Mouse (Mus musculus) cerebellum, adult 9-10 months (tissue): ENCODE results near the gene Dlgap4.
A peak's percentile ranks its signal among the peaks of the same experiment; 100 is the strongest.

Experiments
- DNase-seq: peaks from one replicate; pipeline ENCODE4 v3.0.0; 2022

Dlgap4 gene

GRCm38 (mm10) chr2:156719549-156720312 is 106.2 kb downstream of the Dlgap4 start:
- peak; percentile 61 for DNase-seq

- no peak for DNase-seq
These were observed 106.8 kb downstream of the Dlgap4 start for GRCm38 (mm10) chr2:156720313-156720674.

- DNase-seq, result peak; percentile 96
These were observed 107.4 kb downstream of the Dlgap4 start for GRCm38 (mm10) chr2:156720675-156721553.

GRCm38 (mm10) chr2:156721554-156722070 is 108.1 kb downstream of the Dlgap4 start:
- no peak for DNase-seq

GRCm38 (mm10) chr2:156722071-156722575 is 108.6 kb downstream of the Dlgap4 start:
- peak; percentile 73 for DNase-seq

- DNase-seq, result peak; percentile 43
These were observed 109.2 kb downstream of the Dlgap4 start for GRCm38 (mm10) chr2:156722752-156723151.

- peak; percentile 38 for DNase-seq
These were observed 110.5 kb downstream of the Dlgap4 start for GRCm38 (mm10) chr2:156723899-156724523.

GRCm38 (mm10) chr2:156724871-156725270 is 111.4 kb downstream of the Dlgap4 start:
- peak; percentile 56 for DNase-seq

- no peak for DNase-seq
These were observed 112.8 kb downstream of the Dlgap4 start for GRCm38 (mm10) chr2:156726344-156726743.

GRCm38 (mm10) chr2:156726878-156727277 is 113.4 kb downstream of the Dlgap4 start:
- DNase-seq, result peak; percentile 66

- peak; percentile 15 for DNase-seq
These were observed 116.3 kb downstream of the Dlgap4 start for GRCm38 (mm10) chr2:156729537-156730469.

- DNase-seq, result peak; percentile 25
These were observed 117.0 kb downstream of the Dlgap4 start for GRCm38 (mm10) chr2:156730501-156730921.

- no peak for DNase-seq
These were observed 118.1 kb downstream of the Dlgap4 start for GRCm38 (mm10) chr2:156731592-156731991.

- DNase-seq, result peak; percentile 43
These were observed 118.6 kb downstream of the Dlgap4 start for GRCm38 (mm10) chr2:156732109-156732508.

- DNase-seq, result peak; percentile 57
These were observed 122.3 kb downstream of the Dlgap4 start for GRCm38 (mm10) chr2:156735761-156736335.

GRCm38 (mm10) chr2:156736846-156737245 is 123.3 kb downstream of the Dlgap4 start:
- DNase-seq, result peak; percentile 75

GRCm38 (mm10) chr2:156737976-156738375 is 124.5 kb downstream of the Dlgap4 start:
- no peak for DNase-seq

- DNase-seq, result no peak
These were observed 127.8 kb downstream of the Dlgap4 start for GRCm38 (mm10) chr2:156741265-156741664.

- DNase-seq, result no peak
These were observed 128.5 kb downstream of the Dlgap4 start for GRCm38 (mm10) chr2:156741998-156742397.

- DNase-seq, result no peak
These were observed 129.7 kb downstream of the Dlgap4 start for GRCm38 (mm10) chr2:156743248-156743647.

GRCm38 (mm10) chr2:156744414-156744813 is 130.9 kb downstream of the Dlgap4 start:
- DNase-seq, result no peak
